Mouse (Mus musculus): Measurements from ENCODE around the gene Apon. TPM values are rescaled to one million over a fixed set of nuclear protein-coding genes. Genes with fewer than 3 reads are reported as not detected.
"Not testable (repeated sequence)": the region's sequence is repeated elsewhere in the genome, so short reads cannot be mapped to it uniquely, and the experiment has no call there.

Gene Apon
- polyA plus RNA-seq, 1 experiment from 2014 or later: not detected

- 97% methylated on average over 15 of the region's 15 CpGs for WGBS
- Histone ChIP-seq H3K36me3 (ENCODE audit: control insufficient read depth, insufficient read depth, low read length) (peaks cover 9% of the 10 kb centered on the region; the same call in 1 of the 2 replicates), H3K27me3 (ENCODE audit: control insufficient read depth, insufficient read depth, low read depth, low read length) (no peaks in the 10 kb centered on the region)
Measured at GRCm38 (mm10) chr10:128244121-128244520, 9.8 kb upstream of the Apon start.

GRCm38 (mm10) chr10:128247020-128247732 is 6.7 kb upstream of the Apon start:
- Histone ChIP-seq H3K4me3 (ENCODE audit: low read depth, low read length) (no peak overlapping the region), H3K4me2 (ENCODE audit: low read length) (no peak overlapping the region), H3K27ac (ENCODE audit: low read length) (0 out of 2 replicates have a peak overlapping the region, but pooled peaks have one; percentile 7), H3K4me1 (ENCODE audit: control insufficient read depth, insufficient read depth, low read length) (no peaks in the 10 kb centered on the region), H3K9me3 (replicated peaks; ENCODE audit: control insufficient read depth, low read length, poor library complexity, severe bottlenecking) (no peaks in the 10 kb centered on the region), H3K9ac (ENCODE audit: low read depth, low read length) (no peak overlapping the region), H3K27me3 (ENCODE audit: control insufficient read depth, insufficient read depth, low read depth, low read length) (no peaks in the 10 kb centered on the region), H3K36me3 (ENCODE audit: control insufficient read depth, insufficient read depth, low read length) (peaks cover 22% of the 10 kb centered on the region)
- 91% methylated on average over 17 of the region's 17 CpGs for WGBS
- no peak for ATAC-seq

More at GRCm38 (mm10) chr10:128244121-128244520, 9.8 kb upstream of the Apon start:
- Histone ChIP-seq H3K4me2 (ENCODE audit: low read length) (no peak overlapping the region), H3K4me1 (ENCODE audit: control insufficient read depth, insufficient read depth, low read length) (no peaks in the 10 kb centered on the region), H3K4me3 (ENCODE audit: low read depth, low read length) (no peak overlapping the region), H3K9me3 (replicated peaks; ENCODE audit: control insufficient read depth, low read length, poor library complexity, severe bottlenecking) (no peaks in the 10 kb centered on the region), H3K9ac (ENCODE audit: low read depth, low read length) (no peak overlapping the region), H3K27ac (ENCODE audit: low read length) (no peak overlapping the region)
- ATAC-seq: no peak

DNA sequence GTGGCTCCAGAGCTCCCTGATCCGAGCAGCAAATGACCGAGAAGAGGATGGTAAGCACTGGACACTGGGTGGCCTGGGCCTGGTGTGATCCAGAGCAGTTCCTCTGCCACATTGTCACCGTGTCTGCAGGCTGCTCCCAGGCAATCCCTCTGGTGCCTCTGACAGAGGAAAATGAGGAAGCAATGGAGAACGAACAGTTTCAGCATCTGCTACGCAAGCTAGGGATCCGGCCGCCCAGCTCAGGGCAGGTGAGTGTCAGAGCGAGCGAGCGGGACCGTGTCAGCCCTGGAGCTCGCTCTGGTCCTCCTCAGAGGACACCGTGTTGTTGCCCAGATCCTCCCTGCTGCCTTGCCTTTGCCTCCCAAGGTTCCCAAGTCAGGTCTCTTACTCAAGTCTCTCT is 3.3 kb upstream of the Apon start:
- no peaks in the 10 kb centered on the region for H3K9me3 ChIP-seq (replicated peaks; ENCODE audit: control insufficient read depth, low read length, poor library complexity, severe bottlenecking)
- no peak overlapping the region for H3K9ac ChIP-seq (ENCODE audit: low read depth, low read length)
- H3K27ac ChIP-seq (ENCODE audit: low read length): no peak overlapping the region
- no peak overlapping the region for H3K4me2 ChIP-seq (ENCODE audit: low read length)
- peaks cover 19% of the 10 kb centered on the region for H3K36me3 ChIP-seq (ENCODE audit: control insufficient read depth, insufficient read depth, low read length)
- 85% methylated on average over 9 of the region's 13 CpGs for WGBS
- no peak for ATAC-seq
- no peak overlapping the region for H3K4me3 ChIP-seq (ENCODE audit: low read depth, low read length)
- H3K4me1 ChIP-seq (ENCODE audit: control insufficient read depth, insufficient read depth, low read length): no peaks in the 10 kb centered on the region
- H3K27me3 ChIP-seq (ENCODE audit: control insufficient read depth, insufficient read depth, low read depth, low read length): no peaks in the 10 kb centered on the region

DNA sequence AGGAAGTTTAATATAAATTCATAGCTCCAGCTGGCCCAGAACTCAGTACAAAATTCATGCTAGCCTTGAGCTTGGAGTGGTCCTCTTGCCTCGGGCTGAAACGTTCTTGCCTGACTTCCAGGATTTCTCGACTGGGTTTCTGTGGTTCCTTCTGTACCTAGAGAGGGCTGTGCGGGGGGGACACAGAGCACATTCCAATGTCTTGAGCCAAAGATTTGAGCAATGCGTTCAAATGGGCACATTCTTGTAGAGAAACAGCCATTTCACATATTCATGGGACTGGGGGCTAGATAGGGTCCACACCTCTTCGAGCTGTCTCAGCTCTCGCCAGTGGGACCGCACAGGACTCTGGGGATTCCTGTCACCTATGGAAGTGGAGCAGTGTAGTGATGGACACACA is 2.0 kb downstream of the Apon start:
- Histone ChIP-seq H3K9me3 (replicated peaks; ENCODE audit: control insufficient read depth, low read length, poor library complexity, severe bottlenecking) (no peaks in the 10 kb centered on the region), H3K4me2 (ENCODE audit: low read length) (no peak overlapping the region), H3K27ac (ENCODE audit: low read length) (no peak overlapping the region), H3K9ac (ENCODE audit: low read depth, low read length) (no peak overlapping the region), H3K27me3 (ENCODE audit: control insufficient read depth, insufficient read depth, low read depth, low read length) (no peaks in the 10 kb centered on the region), H3K4me1 (ENCODE audit: control insufficient read depth, insufficient read depth, low read length) (no peaks in the 10 kb centered on the region), H3K36me3 (ENCODE audit: control insufficient read depth, insufficient read depth, low read length) (no peaks in the 10 kb centered on the region), H3K4me3 (ENCODE audit: low read depth, low read length) (no peak overlapping the region)
- no peak for ATAC-seq
- 91% methylated on average over 8 of the region's 8 CpGs for WGBS

- Histone ChIP-seq H3K4me2 (ENCODE audit: low read length) (no peak overlapping the region), H3K4me1 (ENCODE audit: control insufficient read depth, insufficient read depth, low read length) (no peaks in the 10 kb centered on the region), H3K9ac (ENCODE audit: low read depth, low read length) (no peak overlapping the region), H3K9me3 (replicated peaks; ENCODE audit: control insufficient read depth, low read length, poor library complexity, severe bottlenecking) (no peaks in the 10 kb centered on the region), H3K36me3 (ENCODE audit: control insufficient read depth, insufficient read depth, low read length) (no peaks in the 10 kb centered on the region), H3K27me3 (ENCODE audit: control insufficient read depth, insufficient read depth, low read depth, low read length) (no peaks in the 10 kb centered on the region), H3K4me3 (ENCODE audit: low read depth, low read length) (no peak overlapping the region), H3K27ac (ENCODE audit: low read length) (no peak overlapping the region)
- WGBS: 93% methylated on average over 8 of the region's 8 CpGs
- no peak for ATAC-seq
Measured at GRCm38 (mm10) chr10:128256328-128256727, 2.4 kb downstream of the Apon start.

GRCm38 (mm10) chr10:128258953-128259352 is 5.1 kb downstream of the Apon start:
- Histone ChIP-seq H3K27me3 (ENCODE audit: control insufficient read depth, insufficient read depth, low read depth, low read length) (no peaks in the 10 kb centered on the region), H3K9me3 (replicated peaks; ENCODE audit: control insufficient read depth, low read length, poor library complexity, severe bottlenecking) (no peaks in the 10 kb centered on the region), H3K9ac (ENCODE audit: low read depth, low read length) (no peak overlapping the region), H3K4me3 (ENCODE audit: low read depth, low read length) (no peak overlapping the region), H3K36me3 (ENCODE audit: control insufficient read depth, insufficient read depth, low read length) (no peaks in the 10 kb centered on the region), H3K4me1 (ENCODE audit: control insufficient read depth, insufficient read depth, low read length) (no peaks in the 10 kb centered on the region), H3K27ac (ENCODE audit: low read length) (no peak overlapping the region), H3K4me2 (ENCODE audit: low read length) (no peak overlapping the region)
- 91% methylated on average over 4 of the region's 4 CpGs for WGBS
- no peak for ATAC-seq

- Histone ChIP-seq H3K27me3 (ENCODE audit: control insufficient read depth, insufficient read depth, low read depth, low read length) (no peaks in the 10 kb centered on the region), H3K9ac (ENCODE audit: low read depth, low read length) (no peak overlapping the region), H3K4me1 (ENCODE audit: control insufficient read depth, insufficient read depth, low read length) (no peaks in the 10 kb centered on the region), H3K27ac (ENCODE audit: low read length) (no peak overlapping the region), H3K36me3 (ENCODE audit: control insufficient read depth, insufficient read depth, low read length) (no peaks in the 10 kb centered on the region), H3K4me2 (ENCODE audit: low read length) (no peak overlapping the region), H3K9me3 (replicated peaks; ENCODE audit: control insufficient read depth, low read length, poor library complexity, severe bottlenecking) (no peaks in the 10 kb centered on the region), H3K4me3 (ENCODE audit: low read depth, low read length) (no peak overlapping the region)
- WGBS: 91% methylated on average over 5 of the region's 5 CpGs
- ATAC-seq: no peak
Measured at GRCm38 (mm10) chr10:128259946-128260345, 6.0 kb downstream of the Apon start.

DNA sequence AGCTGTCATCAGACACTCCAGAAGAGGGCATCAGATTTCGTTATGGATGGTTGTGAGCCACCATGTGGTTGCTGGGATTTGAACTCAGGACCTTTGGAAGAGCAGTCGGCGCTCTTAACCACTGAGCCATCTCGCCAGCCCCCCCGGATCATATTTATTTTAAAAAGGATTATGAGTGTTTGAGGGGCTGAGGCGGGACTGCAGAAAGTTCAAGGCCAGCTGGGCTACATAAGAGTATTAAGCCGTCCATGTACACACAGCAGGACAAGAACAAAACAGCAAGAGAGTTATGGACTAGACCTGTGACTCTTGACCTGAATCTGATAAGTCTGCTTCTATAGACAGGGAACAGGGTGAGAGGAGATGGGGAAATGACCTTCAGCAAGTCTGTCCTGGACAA is 6.5 kb downstream of the Apon start:
- 89% methylated on average over 7 of the region's 7 CpGs for WGBS
- not testable (repeated sequence) for H3K27me3 ChIP-seq (ENCODE audit: control insufficient read depth, insufficient read depth, low read depth, low read length); H3K27ac ChIP-seq (ENCODE audit: low read length); H3K36me3 ChIP-seq (ENCODE audit: control insufficient read depth, insufficient read depth, low read length); H3K4me1 ChIP-seq (ENCODE audit: control insufficient read depth, insufficient read depth, low read length); H3K4me3 ChIP-seq (ENCODE audit: low read depth, low read length); H3K9me3 ChIP-seq (replicated peaks; ENCODE audit: control insufficient read depth, low read length, poor library complexity, severe bottlenecking); H3K4me2 ChIP-seq (ENCODE audit: low read length); ATAC-seq; H3K9ac ChIP-seq (ENCODE audit: low read depth, low read length)

GRCm38 (mm10) chr10:128262300-128262699 is 8.4 kb downstream of the Apon start:
- no peaks in the 10 kb centered on the region for H3K27me3 ChIP-seq (ENCODE audit: control insufficient read depth, insufficient read depth, low read depth, low read length)
- WGBS: 82% methylated on average over 22 of the region's 22 CpGs

More at GRCm38 (mm10) chr10:128262300-128262699, 8.4 kb downstream of the Apon start:
- Histone ChIP-seq H3K9me3 (replicated peaks; ENCODE audit: control insufficient read depth, low read length, poor library complexity, severe bottlenecking) (no peaks in the 10 kb centered on the region), H3K4me1 (ENCODE audit: control insufficient read depth, insufficient read depth, low read length) (no peaks in the 10 kb centered on the region), H3K4me3 (ENCODE audit: low read depth, low read length) (no peak overlapping the region), H3K27ac (ENCODE audit: low read length) (no peak overlapping the region), H3K36me3 (ENCODE audit: control insufficient read depth, insufficient read depth, low read length) (no peaks in the 10 kb centered on the region), H3K4me2 (ENCODE audit: low read length) (no peak overlapping the region), H3K9ac (ENCODE audit: low read depth, low read length) (no peak overlapping the region)
- ATAC-seq: no peak
